ENCODE assay signal across 9 mouse cellular contexts in genomic region chr10:121055452-121056188, GRCm38 (mm10). TPM values are rescaled to one million over a fixed set of nuclear protein-coding genes. Genes with fewer than 3 reads are reported as not detected.
A peak's percentile ranks its signal among the peaks of the same experiment; 100 is the strongest.
DNase-seq lines count a peak whose midpoint lies in the region; ATAC-seq and TF ChIP-seq lines count a peak whose summit lies in the region.
"Had no signal": no experiment of that assay in that cellular context is flagged by ENCODE, and none has a peak within 500 bp of the region (broad histone marks: within the 10 kb centered on the region; RNA-seq: fewer than 3 reads in every experiment).

No protein-coding gene starts in this region.

- H3K9me3 ChIP-seq in heart, embryonic 11.5 days (replicated peaks; ENCODE audit: control insufficient read depth, low read length): no peaks in the 10 kb centered on the region
- H3K9me3 ChIP-seq in kidney, embryonic 14.5 days (ENCODE audit: control insufficient read depth, low read length): no peaks in the 10 kb centered on the region
- no peaks in the 10 kb centered on the region for H3K9me3 ChIP-seq in lung, postnatal 0 days (ENCODE audit: low read length)

- H3K36me3 ChIP-seq in heart, embryonic 11.5 days (ENCODE audit: control insufficient read depth, insufficient read depth, low read length): no peaks in the 10 kb centered on the region
- no peaks in the 10 kb centered on the region for H3K36me3 ChIP-seq in kidney, embryonic 14.5 days (ENCODE audit: control insufficient read depth, insufficient read depth, low read length)
- no peaks in the 10 kb centered on the region for H3K36me3 ChIP-seq in lung, postnatal 0 days (ENCODE audit: insufficient read depth, low read length)

- no peaks in the 10 kb centered on the region for H3K27me3 ChIP-seq in heart, embryonic 11.5 days (ENCODE audit: control insufficient read depth, insufficient read depth, low read length)
- H3K27me3 ChIP-seq in kidney, embryonic 14.5 days (ENCODE audit: control insufficient read depth, insufficient read depth, low read length): no peaks in the 10 kb centered on the region
- H3K27me3 ChIP-seq in lung, postnatal 0 days (replicated peaks; ENCODE audit: insufficient read depth, low read length): no peaks in the 10 kb centered on the region

- ATAC-seq in heart, embryonic 11.5 days (replicated peaks; ENCODE audit: insufficient number of reproducible peaks, low FRiP score, low TSS enrichment): peak; percentile 79
- ATAC-seq in kidney, embryonic 14.5 days (ENCODE audit: low FRiP score, low TSS enrichment): peak; percentile 86
- ATAC-seq in lung, postnatal 0 days: peak; percentile 84
- ATAC-seq in megakaryocyte, adult 5-6 weeks (ENCODE audit: poor library complexity, severe bottlenecking): no peak

- peak overlapping the region; percentile 79 for H3K27ac ChIP-seq in heart, embryonic 11.5 days (ENCODE audit: low read depth, low read length)
- H3K27ac ChIP-seq in kidney, embryonic 14.5 days (ENCODE audit: low read depth, low read length): peak overlapping the region; percentile 13; the same call in 1 of the 2 replicates
- no peak overlapping the region for H3K27ac ChIP-seq in lung, postnatal 0 days (ENCODE audit: low read length)
- H3K27ac ChIP-seq: liver, embryonic 14.5 days had no signal

- H3K4me2 ChIP-seq in heart, embryonic 11.5 days: peak overlapping the region; percentile 23
- no peak overlapping the region for H3K4me2 ChIP-seq in kidney, embryonic 14.5 days (replicated peaks; ENCODE audit: low read depth, low read length)
- H3K4me2 ChIP-seq in lung, postnatal 0 days (replicated peaks; ENCODE audit: low read depth, low read length): peak overlapping the region; percentile 23; the same call in 1 of the 2 replicates

- peaks cover 21% of the 10 kb centered on the region for H3K4me1 ChIP-seq in heart, embryonic 11.5 days (ENCODE audit: control insufficient read depth, insufficient read depth, low read length)
- peaks cover 14% of the 10 kb centered on the region for H3K4me1 ChIP-seq in kidney, embryonic 14.5 days (ENCODE audit: control insufficient read depth, insufficient read depth, low read length)
- H3K4me1 ChIP-seq in lung, postnatal 0 days (ENCODE audit: insufficient read depth, low read depth, low read length): peaks cover 9% of the 10 kb centered on the region; the same call in 1 of the 2 replicates

- no peak for TF ChIP-seq EP300 in lung, postnatal 0 days (IDR thresholded peaks at IDR 0.05)

- no peak for TF ChIP-seq CTCF in lung, postnatal 0 days (IDR thresholded peaks at IDR 0.05)

- 38% methylated on average over 13 of the region's 13 CpGs for WGBS in heart, embryonic 11.5 days (ENCODE audit: insufficient replicate concordance)
- WGBS in kidney, embryonic 14.5 days: 34% methylated on average over 13 of the region's 13 CpGs
- 10% methylated on average over 13 of the region's 13 CpGs for WGBS in lung, postnatal 0 days

- no peak overlapping the region for H3K4me3 ChIP-seq in heart, embryonic 11.5 days (ENCODE audit: low read depth, low read length)
- H3K4me3 ChIP-seq in kidney, embryonic 14.5 days (ENCODE audit: low read length): no peak overlapping the region
- no peak overlapping the region for H3K4me3 ChIP-seq in lung, postnatal 0 days (ENCODE audit: low read depth, low read length)

- peak; percentile 68 to 78 for DNase-seq in urinary bladder, postnatal 4 days (ENCODE audit: low spot score in 2 of 2)
- DNase-seq in urinary bladder, postnatal 10 days (ENCODE audit: low spot score): no peak
- DNase-seq in cerebellum, postnatal 4 days (ENCODE audit: low spot score in 2 of 2): peak; percentile 58 to 88
- peak; percentile 86 for DNase-seq in lung, postnatal 0 days (ENCODE audit: low spot score)
- peak; percentile 59 for DNase-seq in right cerebral cortex, postnatal 14 days

- H3K9ac ChIP-seq in heart, embryonic 11.5 days (ENCODE audit: low read depth, low read length): no peak overlapping the region
- no peak overlapping the region for H3K9ac ChIP-seq in kidney, embryonic 14.5 days (ENCODE audit: low read depth, low read length)
- H3K9ac ChIP-seq in lung, postnatal 0 days (replicated peaks; ENCODE audit: low read depth): no peak overlapping the region
- H3K9ac ChIP-seq: liver, embryonic 14.5 days had no signal

RNA-seq across cellular contexts. Expression of gene Wif1, which starts 21.9 kb away (rescaled TPM):
- 1.1 and 1.6 TPM in 2 replicates for polyA plus RNA-seq in heart, embryonic 11.5 days (2014; fragmentation: Nextera tagmentation; extraction: Ambion mirVana)
- polyA plus RNA-seq in kidney, embryonic 14.5 days (2014; fragmentation: Nextera tagmentation; extraction: Ambion mirVana): 1.9 and 2.6 TPM in 2 replicates
- polyA plus RNA-seq in lung, postnatal 0 days (2015; fragmentation: Nextera tagmentation; extraction: Ambion mirVana): 9.0 and 10.2 TPM in 2 replicates
- 0.11 TPM in 1 of 2 replicates, not detected in the other for total RNA-seq in megakaryocyte, adult 5-6 weeks (2015)
- total RNA-seq in megakaryocyte, adult 5-6 weeks (2017): 0.22 TPM in 1 of 2 replicates, not detected in the other
